Mouse (Mus musculus) c-Kit-positive CD71-negative TER-119-negative erythroid progenitor cells, embryonic 14.5 days (primary cell): Measurements from ENCODE around the gene Ggt6.
A peak's percentile ranks its signal among the peaks of the same experiment; 100 is the strongest.
"Not testable (repeated sequence)": the region's sequence is repeated elsewhere in the genome, so short reads cannot be mapped to it uniquely, and the experiment has no call there.

Experiments
- DNase-seq: peaks from one replicate; pipeline ENCODE4 v3.0.0-alpha.2; 2013; ENCODE audit warnings: low read depth

Ggt6 gene

GRCm38 (mm10) chr11:72440597-72440964, 5.3 kb downstream of the Ggt6 start:
- DNase-seq = not testable (repeated sequence)

GRCm38 (mm10) chr11:72440965-72441664, 5.8 kb downstream of the Ggt6 start, which contains the start of gene Mybbp1a:
Gene Mybbp1a (plus strand): TSS chr11:72441355.
- peak; percentile 94 for DNase-seq

GRCm38 (mm10) chr11:72446311-72447105, 11.2 kb downstream of the Ggt6 start:
- DNase-seq = peak; percentile 58

- no peak for DNase-seq
These were observed 12.1 kb downstream of the Ggt6 start for GRCm38 (mm10) chr11:72447475-72447874.

GRCm38 (mm10) chr11:72452140-72452665, 16.9 kb downstream of the Ggt6 start:
- no peak for DNase-seq

- no peak for DNase-seq
These were observed 18.0 kb downstream of the Ggt6 start for GRCm38 (mm10) chr11:72453105-72453953.

GRCm38 (mm10) chr11:72455694-72456093, 20.4 kb downstream of the Ggt6 start:
- DNase-seq = no peak

- no peak for DNase-seq
These were observed 22.7 kb downstream of the Ggt6 start for GRCm38 (mm10) chr11:72457995-72458496.

- DNase-seq = no peak
These were observed 23.2 kb downstream of the Ggt6 start for GRCm38 (mm10) chr11:72458502-72458901.

- no peak for DNase-seq
These were observed 26.2 kb downstream of the Ggt6 start for GRCm38 (mm10) chr11:72461500-72461981.

- no peak for DNase-seq
These were observed 29.5 kb downstream of the Ggt6 start for GRCm38 (mm10) chr11:72464821-72465220.

GRCm38 (mm10) chr11:72465978-72466693, 30.8 kb downstream of the Ggt6 start:
- no peak for DNase-seq

- DNase-seq = no peak
These were observed 31.6 kb downstream of the Ggt6 start for GRCm38 (mm10) chr11:72466694-72467507.

- no peak for DNase-seq
These were observed 33.2 kb downstream of the Ggt6 start for GRCm38 (mm10) chr11:72468525-72468924.

- DNase-seq = no peak
These were observed 33.9 kb downstream of the Ggt6 start for GRCm38 (mm10) chr11:72469217-72469616.

GRCm38 (mm10) chr11:72470004-72470403, 34.7 kb downstream of the Ggt6 start:
- DNase-seq = no peak

GRCm38 (mm10) chr11:72471381-72471780, 36.1 kb downstream of the Ggt6 start:
- DNase-seq = no peak

GRCm38 (mm10) chr11:72473540-72473939, 38.2 kb downstream of the Ggt6 start:
- DNase-seq = no peak

GRCm38 (mm10) chr11:72474926-72475325, 39.6 kb downstream of the Ggt6 start:
- no peak for DNase-seq

GRCm38 (mm10) chr11:72475408-72475807, 40.1 kb downstream of the Ggt6 start:
- peak; percentile 60 for DNase-seq
